Mouse (Mus musculus): Measurements from ENCODE around the gene Tatdn2.
A peak's percentile ranks its signal among the peaks of the same experiment; 100 is the strongest.
"Not testable (repeated sequence)": the region's sequence is repeated elsewhere in the genome, so short reads cannot be mapped to it uniquely, and the experiment has no call there.

Gene Tatdn2

GRCm38 (mm10) chr6:113672029-113672428, 24.8 kb upstream of the Tatdn2 start:
- DNase-seq (ENCODE audit: low spot score): not testable (repeated sequence)

GRCm38 (mm10) chr6:113672989-113673388, 23.9 kb upstream of the Tatdn2 start:
- no peak for DNase-seq (ENCODE audit: low spot score)

- no peak for DNase-seq (ENCODE audit: low spot score)
Observed at GRCm38 (mm10) chr6:113675234-113675633, 21.6 kb upstream of the Tatdn2 start.

- no peak for DNase-seq (ENCODE audit: low spot score)
Observed at GRCm38 (mm10) chr6:113675991-113676390, 20.9 kb upstream of the Tatdn2 start.

GRCm38 (mm10) chr6:113677070-113677734, 19.6 kb upstream of the Tatdn2 start:
- no peak for DNase-seq (ENCODE audit: low spot score)

GRCm38 (mm10) chr6:113678246-113679012, 18.4 kb upstream of the Tatdn2 start:
- no peak for DNase-seq (ENCODE audit: low spot score)

- DNase-seq (ENCODE audit: low spot score): no peak
Observed at GRCm38 (mm10) chr6:113679993-113680566, 16.8 kb upstream of the Tatdn2 start.

GRCm38 (mm10) chr6:113681271-113681670, 15.6 kb upstream of the Tatdn2 start:
- DNase-seq (ENCODE audit: low spot score): peak; percentile 84

GRCm38 (mm10) chr6:113683081-113683825, 13.6 kb upstream of the Tatdn2 start:
- DNase-seq (ENCODE audit: low spot score): no peak

GRCm38 (mm10) chr6:113686551-113687125, 10.2 kb upstream of the Tatdn2 start:
- DNase-seq (ENCODE audit: low spot score): no peak

GRCm38 (mm10) chr6:113690008-113690399, 6.8 kb upstream of the Tatdn2 start:
- DNase-seq (ENCODE audit: low spot score): no peak

GRCm38 (mm10) chr6:113690400-113691083, 6.3 kb upstream of the Tatdn2 start:
- peak; percentile 41 for DNase-seq (ENCODE audit: low spot score)

- no peak for DNase-seq (ENCODE audit: low spot score)
Observed at GRCm38 (mm10) chr6:113691084-113691462, 5.8 kb upstream of the Tatdn2 start.

GRCm38 (mm10) chr6:113692661-113693133, 4.2 kb upstream of the Tatdn2 start:
- DNase-seq (ENCODE audit: low spot score): no peak

GRCm38 (mm10) chr6:113693377-113693776, 3.5 kb upstream of the Tatdn2 start:
- DNase-seq (ENCODE audit: low spot score): no peak

- no peak for DNase-seq (ENCODE audit: low spot score)
Observed at GRCm38 (mm10) chr6:113695203-113695602, 1.6 kb upstream of the Tatdn2 start.

- no peak for DNase-seq (ENCODE audit: low spot score)
Observed at GRCm38 (mm10) chr6:113695766-113696355, 989 bp upstream of the Tatdn2 start.

GRCm38 (mm10) chr6:113697222-113698205, 664 bp downstream of the Tatdn2 start:
- no peak for DNase-seq (ENCODE audit: low spot score)

GRCm38 (mm10) chr6:113712718-113713117, 15.9 kb downstream of the Tatdn2 start:
- no peak for DNase-seq (ENCODE audit: low spot score)

- not testable (repeated sequence) for DNase-seq (ENCODE audit: low spot score)
Observed at GRCm38 (mm10) chr6:113713389-113713788, 16.5 kb downstream of the Tatdn2 start.
